Mouse (Mus musculus): ENCODE results near the gene Catsper2.

The Catsper2 gene

GRCm38 (mm10) chr2:121354378-121354777 lies 59.2 kb downstream of the Catsper2 start:
- DNase-seq (ENCODE audit: low spot score) = peak; percentile 14

DNA sequence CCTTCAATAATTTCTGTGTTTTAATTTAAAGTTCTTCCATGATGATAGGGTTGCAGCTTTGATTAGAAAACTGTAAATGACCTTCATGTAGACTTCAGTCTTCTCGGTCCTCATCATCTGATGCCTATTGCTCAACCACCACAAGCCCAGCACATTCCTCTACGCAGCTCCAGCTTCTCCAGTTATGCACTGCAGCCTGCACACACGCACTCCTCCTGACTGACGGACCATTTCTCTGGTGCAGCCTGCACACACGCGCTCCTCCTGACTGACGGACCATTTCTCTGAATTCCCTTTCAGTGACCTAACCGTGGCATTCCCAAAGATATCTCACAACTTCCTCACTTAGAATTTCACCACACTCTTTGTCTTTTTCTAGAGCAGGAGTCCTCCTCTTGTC lies 60.4 kb downstream of the Catsper2 start:
- no peak for DNase-seq (ENCODE audit: low spot score)

Measured in MN1 (cell line).